Mouse (Mus musculus): ENCODE measurements around the gene Galntl6.
"Not testable (repeated sequence)": the region's sequence is repeated elsewhere in the genome, so short reads cannot be mapped to it uniquely, and the experiment has no call there.

DNA sequence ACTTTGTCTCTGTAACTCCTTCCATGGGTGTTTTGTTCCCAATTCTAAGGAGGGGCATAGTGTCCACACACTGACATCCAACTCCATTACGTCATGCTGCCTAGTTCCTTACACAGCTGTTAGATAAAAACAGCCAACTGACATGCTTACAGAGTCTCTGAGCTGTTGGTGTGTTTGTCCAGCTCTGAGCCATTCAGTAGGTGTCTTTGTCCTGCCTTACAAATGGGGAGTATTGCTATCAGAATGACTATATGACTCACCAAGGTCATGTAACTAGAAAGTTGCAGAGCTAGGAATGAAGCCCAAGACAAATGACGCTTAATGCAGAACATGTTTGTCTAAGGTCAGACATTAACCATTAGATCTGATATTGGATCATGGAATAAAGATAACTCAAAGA lies 449.1 kb downstream of the Galntl6 start:
- not testable (repeated sequence) for TF ChIP-seq POLR2A (IDR thresholded peaks at IDR 0.05; ENCODE audit: borderline replicate concordance, control insufficient read depth, low read depth, low read length); CTCF (IDR thresholded peaks at IDR 0.05; ENCODE audit: control insufficient read depth, insufficient read depth, low read length)
